Mouse (Mus musculus) MEL (cell line): ENCODE measurements around the gene Gpr62.

Experiments used
- CHD2 ChIP-seq: IDR thresholded peaks from 2 replicates; pipeline ENCODE4 v1.6.1; 2011; ENCODE audit warnings: low read length, improper control_type of control experiment
- CTCF ChIP-seq, 3 experiments: IDR thresholded peaks in 2 of 3; conservative IDR thresholded peaks in 1 of 3; 2 replicates each; pipeline ENCODE4 v1.5.1; 2011 to 2012; ENCODE audit warnings: low read length in 3 of 3, low read depth in 2 of 3, mild to moderate bottlenecking in 2 of 3, improper control_type of control experiment in 1 of 3, inconsistent platforms in 1 of 3, mixed read lengths in 1 of 3, moderate library complexity in 1 of 3; ENCODE audit not compliant: control insufficient read depth in 1 of 3, insufficient read depth in 1 of 3, poor library complexity in 1 of 3, severe bottlenecking in 1 of 3
- ETS1 ChIP-seq: IDR thresholded peaks from 2 replicates; pipeline ENCODE4 v1.6.1; 2012; ENCODE audit warnings: low read depth, mild to moderate bottlenecking, inconsistent platforms, low read length, improper control_type of control experiment, moderate library complexity
- JUND ChIP-seq: IDR thresholded peaks from 2 replicates; pipeline ENCODE4 v1.6.1; 2011; ENCODE audit warnings: low read depth, mild to moderate bottlenecking, improper control_type of control experiment, low read length
- MAX ChIP-seq: IDR thresholded peaks from 2 replicates; pipeline ENCODE4 v1.6.1; 2011; ENCODE audit warnings: low read length, improper control_type of control experiment
- MEF2A ChIP-seq: IDR thresholded peaks from 2 replicates; pipeline ENCODE4 v1.6.1; 2014; ENCODE audit warnings: low read depth, mild to moderate bottlenecking, inconsistent platforms, low read length, improper control_type of control experiment; ENCODE audit not compliant: poor library complexity, insufficient replicate concordance, severe bottlenecking; ENCODE audit errors: extremely low read depth
- MYB ChIP-seq: IDR thresholded peaks from 2 replicates; pipeline ENCODE4 v1.6.1; 2011; ENCODE audit warnings: mild to moderate bottlenecking, low read depth, low read length, improper control_type of control experiment
- NELFE ChIP-seq: IDR thresholded peaks from 2 replicates; pipeline ENCODE4 v1.6.1; 2011; ENCODE audit warnings: low read depth, low read length, improper control_type of control experiment
- NRF1 ChIP-seq: IDR thresholded peaks from 2 replicates; pipeline ENCODE4 v1.6.1; 2014; ENCODE audit warnings: low read depth, mild to moderate bottlenecking, inconsistent platforms, low read length, improper control_type of control experiment, moderate library complexity; ENCODE audit not compliant: poor library complexity, insufficient read depth, severe bottlenecking
- POLR2A ChIP-seq, 2 experiments: IDR thresholded peaks; 2 replicates each; pipeline ENCODE4 v1.6.1; 2011 to 2012; ENCODE audit warnings: low read length in 2 of 2, mild to moderate bottlenecking in 2 of 2, control low read depth in 1 of 2, improper control_type of control experiment in 1 of 2, low read depth in 1 of 2, moderate library complexity in 1 of 2; ENCODE audit not compliant: control insufficient read depth in 1 of 2, insufficient read depth in 1 of 2, poor library complexity in 1 of 2
- POLR2AphosphoS2 ChIP-seq: IDR thresholded peaks from 2 replicates; pipeline ENCODE4 v1.6.1; 2011; ENCODE audit warnings: low read length, improper control_type of control experiment
- UBTF ChIP-seq: IDR thresholded peaks from 2 replicates; pipeline ENCODE4 v1.6.1; 2012; ENCODE audit warnings: low read depth, mild to moderate bottlenecking, inconsistent platforms, low read length, improper control_type of control experiment, moderate library complexity, borderline replicate concordance; ENCODE audit not compliant: insufficient read depth
- ZKSCAN1 ChIP-seq: IDR thresholded peaks from 2 replicates; pipeline ENCODE4 v1.6.1; 2012; ENCODE audit warnings: low read depth, mild to moderate bottlenecking, inconsistent platforms, low read length, improper control_type of control experiment, moderate library complexity
- ZNF384 ChIP-seq: IDR thresholded peaks from 2 replicates; pipeline ENCODE4 v1.6.1; 2012; ENCODE audit warnings: low read depth, mild to moderate bottlenecking, inconsistent platforms, low read length, improper control_type of control experiment

DNA sequence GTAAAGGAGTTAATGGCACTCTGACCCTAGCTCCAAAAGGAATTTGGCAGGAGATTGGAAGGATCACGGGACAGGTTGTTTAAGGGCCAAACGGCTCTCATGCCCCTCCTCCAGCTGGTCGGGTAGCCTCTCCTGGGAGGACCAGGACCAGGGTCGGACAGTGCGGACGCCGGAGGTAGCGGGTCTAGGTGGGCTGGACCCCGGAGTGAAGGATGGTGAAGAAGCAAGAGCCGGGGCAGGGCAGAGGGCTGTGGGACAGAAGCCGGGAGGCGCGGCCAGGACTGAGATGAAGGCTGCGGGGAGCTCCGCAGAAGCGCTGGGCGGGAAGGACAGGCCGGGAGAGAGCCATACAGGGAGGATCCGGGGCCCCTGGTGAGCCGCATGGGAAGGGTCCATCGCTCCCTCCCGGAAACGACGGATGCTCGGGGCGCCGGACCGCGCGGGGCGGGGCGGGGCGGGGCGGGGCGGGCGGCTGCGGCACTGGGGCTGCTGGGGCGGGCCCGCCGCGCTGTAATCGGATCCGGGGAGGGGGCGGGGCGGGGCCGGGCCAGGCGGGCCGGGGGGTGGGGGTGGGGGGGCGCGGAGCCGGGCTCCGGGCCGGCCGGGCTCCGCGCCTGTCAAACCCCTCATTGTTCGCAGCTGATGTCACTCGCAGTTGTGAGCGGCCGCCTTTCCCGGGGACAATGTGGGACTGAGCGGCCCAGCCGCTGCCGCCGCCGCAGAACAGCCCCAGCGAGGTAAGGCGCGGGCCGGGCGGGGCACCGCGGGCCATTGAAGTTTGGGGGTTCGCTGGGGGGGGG, 12.3 kb downstream of the Gpr62 start, which contains the start of gene Pcbp4:
- TF ChIP-seq CHD2 (no peak), CTCF (IDR thresholded peaks at IDR 0.05 in 2 of 3, conservative IDR thresholded peaks at IDR 0.05 in 1 of 3; ENCODE audit: control insufficient read depth in 1 of 3, insufficient read depth in 1 of 3, low read depth in 2 of 3, low read length in 3 of 3, poor library complexity in 1 of 3, severe bottlenecking in 1 of 3) (no peak), POLR2A (IDR thresholded peaks at IDR 0.05; ENCODE audit: control insufficient read depth in 1 of 2, insufficient read depth in 1 of 2, low read depth in 1 of 2, low read length in 2 of 2, poor library complexity in 1 of 2) (peak in 1 of 2 experiments; percentile 51; a peak in 2 of 4 replicates), ZNF384 (no peak), MYB (no peak), MEF2A (no peak), UBTF (no peak), NRF1 (no peak), NELFE (peak; percentile 18; the same call in 1 of the 2 replicates), POLR2AphosphoS2 (no peak), ETS1 (no peak), MAX (no peak), JUND (no peak), ZKSCAN1 (no peak)
